Mouse (Mus musculus): ENCODE measurements around the gene Sval3.

Sval3 gene
- long read RNA-seq, experiment 1, result 0 reads
- long read RNA-seq, experiment 2, result 0 reads

- intact Hi-C loops (cut with DNase I), result no loop called here
These were observed at the start of gene Sval3 for GRCm38 (mm10) chr6:41967840-41968239. Gene Sval3 (plus strand): TSS chr6:41968140.

- intact Hi-C loops (cut with DNase I), result no loop called here
These were observed 16.6 kb upstream of the Sval3 start, which contains the start of gene Sval1 for GRCm38 (mm10) chr6:41951330-41951729. Gene Sval1 (plus strand): TSS chr6:41951630.
